Mouse (Mus musculus) kidney, postnatal 10 days (tissue): ENCODE measurements around the gene Dlg4.
A peak's percentile ranks its signal among the peaks of the same experiment; 100 is the strongest.

Experiments used
- DNase-seq: peaks from one replicate; pipeline ENCODE4 v3.0.0; 2021; ENCODE audit warnings: mixed read lengths

The Dlg4 gene

DNA sequence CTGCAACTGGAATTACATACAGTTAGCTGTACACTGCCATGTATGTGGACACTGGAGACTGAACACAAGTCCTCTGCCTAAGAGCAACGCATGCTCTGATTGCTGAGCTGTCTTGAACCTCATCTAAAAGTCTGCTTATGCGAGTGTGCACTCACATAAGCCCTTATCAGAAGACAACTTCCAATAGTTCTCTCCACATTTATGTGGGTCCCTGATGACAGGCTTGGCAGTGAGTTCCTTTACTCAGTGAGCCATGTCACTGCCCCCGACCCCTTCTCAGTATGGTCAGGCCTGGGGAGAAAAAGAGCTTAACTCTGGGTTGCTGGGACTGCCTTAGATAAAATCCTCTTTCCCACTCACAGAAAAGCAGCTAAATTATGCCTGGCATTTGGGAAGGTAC, at the start of gene Dlg4:
Gene Dlg4, plus strand, starts transcription at position 274 of the 400 bp plus-strand sequence.
- DNase-seq, result no peak

DNA sequence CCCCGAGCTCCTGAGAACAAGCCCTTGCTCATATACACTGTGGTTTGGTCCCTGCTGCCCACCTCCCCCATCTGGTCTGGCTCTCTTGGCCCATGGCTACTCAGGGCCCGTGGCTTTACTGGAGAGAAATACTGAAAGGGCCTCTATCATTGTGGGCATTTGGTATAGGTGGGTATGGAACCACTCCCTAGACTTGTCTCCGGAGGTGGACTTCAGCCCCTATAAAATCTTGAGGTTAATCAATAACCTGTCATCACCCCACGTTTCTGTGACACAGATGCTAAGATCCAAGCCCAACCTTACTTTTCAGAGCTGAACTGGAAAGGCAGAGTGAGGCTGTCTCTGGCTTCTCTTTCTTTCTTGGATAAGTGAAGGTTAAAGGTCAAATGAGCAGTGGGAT, 47.9 kb upstream of the Dlg4 start:
- DNase-seq, result no peak

DNA sequence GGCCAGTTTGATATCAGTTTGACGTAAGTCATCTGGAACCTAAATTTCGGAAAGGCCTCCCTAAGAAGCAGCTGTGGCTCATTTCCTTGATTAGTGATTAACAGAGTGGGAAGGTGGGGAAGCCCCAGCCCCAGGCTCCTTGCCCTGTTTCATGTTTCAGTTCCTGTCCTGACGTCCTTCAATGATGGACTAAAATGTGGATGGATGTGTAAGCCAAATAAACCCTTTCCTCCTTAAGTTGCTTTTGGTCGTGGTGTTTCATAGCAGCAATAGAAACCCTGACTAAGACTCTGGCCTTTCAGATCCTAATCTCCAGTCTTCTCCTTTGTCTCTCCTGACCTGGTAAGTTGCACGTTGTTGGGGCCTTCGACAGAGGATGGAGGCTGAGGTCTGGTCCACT, 46.5 kb upstream of the Dlg4 start:
- no peak for DNase-seq

DNA sequence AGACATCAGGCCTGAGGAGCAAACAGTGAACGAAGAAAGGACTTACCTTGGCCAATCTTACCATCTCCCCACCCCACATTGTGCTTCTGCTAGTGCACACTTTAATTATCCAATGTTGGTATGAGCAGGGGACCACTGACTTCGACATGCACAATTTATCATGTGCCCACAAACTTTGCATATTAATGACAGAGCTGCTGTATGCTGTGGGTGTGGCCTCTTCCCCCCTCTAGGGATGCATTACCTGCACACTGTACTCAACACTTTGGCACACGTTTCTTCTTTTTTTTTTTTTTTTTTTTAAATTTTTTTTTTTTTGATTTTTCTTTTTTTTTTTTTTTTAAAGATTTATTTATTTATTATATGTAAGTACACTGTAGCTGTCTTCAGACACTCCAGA, 46.0 kb upstream of the Dlg4 start:
- no peak for DNase-seq

DNA sequence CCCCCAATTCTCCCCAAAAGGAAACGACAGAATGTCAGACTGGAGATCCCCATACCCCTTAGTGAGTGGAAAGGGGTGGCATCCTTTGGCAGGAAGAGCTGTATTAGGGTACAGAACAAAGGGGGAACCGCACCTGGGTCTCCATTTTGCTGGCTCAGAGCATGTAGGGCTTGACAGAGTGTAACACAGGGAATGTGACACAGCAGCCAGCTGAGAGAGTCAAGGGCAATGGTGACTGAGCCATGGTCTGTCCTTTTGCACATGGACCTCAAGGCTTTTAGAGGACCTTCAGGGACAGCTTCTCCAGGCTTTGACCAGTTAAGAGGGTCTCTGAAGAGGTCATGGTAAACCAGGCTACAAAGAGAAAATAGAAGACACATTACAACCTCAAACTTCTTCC, 41.8 kb upstream of the Dlg4 start:
- no peak for DNase-seq

DNA sequence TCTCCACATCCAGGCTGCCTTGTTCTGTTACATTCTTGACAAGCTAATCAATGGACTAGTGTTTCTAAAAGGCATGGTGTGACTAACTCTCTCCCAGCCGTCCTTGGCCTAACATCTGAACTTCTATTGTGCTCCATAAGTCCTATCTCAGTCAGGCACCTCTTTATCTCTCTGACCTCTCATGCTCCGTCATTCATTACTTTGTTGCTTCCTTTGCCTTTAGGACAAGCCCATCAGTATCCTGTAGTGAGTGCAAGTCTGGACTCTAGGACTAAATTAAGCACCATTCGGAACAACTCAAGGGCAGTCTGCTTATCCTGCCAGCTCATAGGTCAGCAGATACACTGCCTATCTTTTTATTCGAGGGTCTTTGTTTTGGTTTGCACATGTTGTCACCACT, 40.5 kb upstream of the Dlg4 start:
- no peak for DNase-seq

DNA sequence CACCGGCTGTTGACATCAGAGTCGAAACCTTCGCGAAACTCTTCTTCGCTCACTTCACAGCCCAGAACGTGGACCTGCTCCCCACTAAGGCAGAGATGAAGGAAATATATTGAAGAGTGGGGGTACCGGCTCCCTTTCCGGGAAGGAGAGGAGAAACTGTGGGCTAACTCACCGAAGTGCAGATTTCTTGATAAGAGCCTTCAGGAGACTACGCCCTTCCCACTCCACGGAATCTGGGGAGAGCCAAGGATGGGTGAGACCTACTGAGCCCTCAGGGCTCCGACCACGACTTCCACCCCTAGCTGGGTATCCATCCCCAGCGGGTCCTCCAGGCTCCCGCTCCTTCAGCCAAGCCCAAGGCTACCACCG, 36.9 kb upstream of the Dlg4 start:
- no peak for DNase-seq

DNA sequence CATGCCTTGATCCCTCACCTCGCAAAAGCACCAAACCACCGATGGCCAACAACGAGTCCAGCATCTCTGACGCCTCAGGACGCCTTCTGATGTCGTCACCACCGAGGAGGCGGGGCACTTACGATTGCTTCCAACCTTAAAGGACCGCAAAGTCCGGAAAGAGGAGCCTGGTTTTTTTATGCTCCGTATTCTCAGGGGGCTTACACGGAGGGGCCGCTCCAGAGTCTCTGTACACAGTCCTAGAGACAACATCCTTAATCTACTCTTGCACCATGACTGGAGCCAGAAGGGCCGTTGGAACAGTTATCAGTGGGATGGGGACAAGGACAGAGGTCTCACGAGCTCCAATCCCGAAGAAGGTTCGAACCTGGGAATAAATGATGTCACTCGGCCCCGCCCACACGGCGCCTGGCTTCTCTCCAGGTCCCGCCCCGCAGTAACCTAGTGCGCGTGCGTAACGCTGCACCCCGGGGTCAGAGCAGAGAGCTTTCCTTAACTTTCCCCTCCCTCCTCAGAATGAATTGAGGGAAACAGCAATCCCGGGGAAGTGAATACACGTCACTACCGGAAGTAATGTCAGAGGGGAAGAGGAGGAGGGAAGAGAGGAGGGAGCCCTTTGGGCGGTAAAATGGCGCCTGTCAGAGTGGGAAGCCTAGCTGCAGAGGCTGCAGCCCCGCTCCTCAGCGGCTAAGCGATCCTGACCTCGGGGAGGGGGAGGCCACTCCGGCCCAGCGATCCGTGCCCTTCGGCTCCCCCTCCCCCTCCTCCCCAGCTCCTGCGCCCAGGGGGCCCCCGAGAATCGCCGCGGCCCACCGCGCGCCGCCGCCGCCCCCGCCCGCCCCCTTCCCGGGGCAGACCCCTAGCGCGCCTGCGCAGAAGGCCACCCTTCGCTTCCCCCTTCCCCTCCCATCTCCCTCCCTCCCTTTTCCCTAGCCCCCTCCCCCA, 36.3 kb upstream of the Dlg4 start:
- peak; percentile 98 for DNase-seq

DNA sequence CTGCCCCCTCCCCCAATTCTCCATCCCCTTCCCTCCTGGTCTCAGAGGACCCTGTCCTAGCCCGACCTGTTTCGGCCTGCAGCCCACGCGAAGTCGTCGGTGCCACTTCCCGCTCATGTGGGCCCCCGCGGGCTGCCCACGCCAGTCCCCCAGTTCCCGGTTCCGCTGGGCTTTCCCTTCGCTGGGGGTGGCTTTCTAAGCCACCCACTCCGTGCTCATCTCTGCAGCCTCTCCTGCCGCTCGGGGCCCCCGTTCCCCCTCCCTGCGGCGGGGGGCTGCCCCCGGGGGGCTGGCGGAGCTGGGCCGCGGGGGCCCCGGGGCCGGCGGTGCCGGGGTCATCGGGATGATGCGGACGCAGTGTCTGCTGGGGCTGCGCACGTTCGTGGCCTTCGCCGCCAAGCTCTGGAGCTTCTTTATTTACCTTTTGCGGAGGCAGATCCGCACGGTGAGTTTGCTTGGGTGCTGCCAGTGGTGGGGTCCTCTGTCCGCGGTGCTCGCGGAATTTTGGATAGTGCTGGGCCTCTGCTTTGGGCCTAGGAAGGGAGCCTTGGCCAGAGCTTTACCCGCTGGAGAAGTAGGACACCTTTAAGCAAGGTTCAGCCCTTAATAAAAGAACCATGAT, 35.5 kb upstream of the Dlg4 start, which contains the start of gene Ctdnep1:
Gene Ctdnep1, plus strand, starts transcription at position 16 of the 622 bp plus-strand sequence.
- DNase-seq, result peak; percentile 57

DNA sequence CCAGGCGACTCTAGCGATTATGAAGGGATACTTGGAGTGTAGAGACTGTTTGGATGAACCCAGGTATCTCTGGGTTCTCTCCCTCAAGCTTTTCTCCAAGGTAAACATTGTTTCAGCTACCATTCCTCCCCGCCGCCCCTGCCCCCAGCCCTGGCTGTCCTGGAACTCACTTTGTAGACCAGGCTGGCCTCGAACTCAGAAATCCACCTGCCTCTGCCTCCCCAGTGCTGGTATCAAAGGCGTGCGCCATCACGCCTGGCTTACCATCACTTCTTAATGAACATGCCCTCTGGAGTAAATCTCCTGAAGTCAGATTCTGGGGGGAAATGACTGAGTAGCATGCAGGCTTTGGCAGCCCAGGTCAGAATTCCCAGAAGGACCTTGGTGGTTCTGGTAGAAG, 34.5 kb upstream of the Dlg4 start, which contains the start of gene Elp5:
Gene Elp5, minus strand, starts transcription at position 293 of the 400 bp plus-strand sequence.
- no peak for DNase-seq

DNA sequence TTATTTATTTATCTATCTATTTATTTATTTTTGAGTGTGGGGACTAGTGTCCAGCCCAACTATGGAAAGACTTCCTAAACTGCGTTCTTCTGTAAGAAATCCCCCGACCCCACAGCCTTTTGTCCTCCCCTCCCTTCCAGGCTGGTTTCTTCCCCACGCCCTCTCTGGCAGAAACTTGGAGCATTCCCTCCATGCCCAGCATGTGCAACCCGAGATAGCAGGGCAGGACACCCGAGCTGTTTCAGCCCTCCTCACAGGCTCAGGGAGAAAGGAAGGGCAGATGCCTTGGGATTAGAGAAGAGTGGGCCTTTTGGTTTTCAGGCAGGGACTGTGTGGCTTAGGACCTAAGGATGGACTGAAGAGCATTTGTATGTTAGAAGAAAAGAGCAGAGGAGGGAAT, 33.9 kb upstream of the Dlg4 start:
- DNase-seq, result no peak

DNA sequence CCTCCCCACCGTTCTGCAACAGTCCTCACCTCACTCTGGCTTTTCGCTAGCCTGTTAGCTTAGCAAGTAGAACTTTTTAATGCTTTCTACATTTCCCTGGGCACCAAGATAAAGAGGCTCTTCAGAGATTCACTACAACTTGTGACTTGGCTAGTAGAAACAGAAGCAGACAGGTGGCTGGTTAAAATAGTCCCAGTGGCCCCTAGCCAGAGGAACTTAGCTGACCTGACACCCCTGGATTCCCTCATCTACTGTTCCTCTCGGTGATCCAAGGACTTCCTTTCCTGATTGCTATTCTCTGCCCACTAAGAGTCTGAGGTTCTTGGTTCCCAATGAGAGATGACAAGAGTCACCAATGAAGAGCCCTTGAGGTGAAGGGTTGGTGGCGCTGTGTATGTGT, 33.4 kb upstream of the Dlg4 start:
- no peak for DNase-seq

DNA sequence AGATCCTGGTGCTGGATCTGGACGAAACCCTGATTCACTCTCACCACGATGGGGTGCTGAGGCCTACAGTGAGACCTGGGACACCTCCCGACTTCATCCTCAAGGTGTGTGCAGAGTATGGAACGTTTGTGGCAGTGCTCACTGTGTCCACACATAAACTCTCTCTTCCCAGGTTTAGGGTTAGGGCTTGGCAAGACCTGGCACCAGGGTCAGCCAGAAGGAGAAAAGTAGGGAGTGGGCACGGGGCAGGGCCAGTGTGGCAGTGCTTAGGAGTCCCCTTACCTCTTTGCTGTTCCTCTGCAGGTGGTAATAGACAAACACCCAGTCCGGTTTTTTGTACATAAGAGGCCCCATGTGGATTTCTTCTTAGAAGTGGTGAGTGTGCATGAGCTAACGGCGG, 32.3 kb upstream of the Dlg4 start:
- no peak for DNase-seq

DNA sequence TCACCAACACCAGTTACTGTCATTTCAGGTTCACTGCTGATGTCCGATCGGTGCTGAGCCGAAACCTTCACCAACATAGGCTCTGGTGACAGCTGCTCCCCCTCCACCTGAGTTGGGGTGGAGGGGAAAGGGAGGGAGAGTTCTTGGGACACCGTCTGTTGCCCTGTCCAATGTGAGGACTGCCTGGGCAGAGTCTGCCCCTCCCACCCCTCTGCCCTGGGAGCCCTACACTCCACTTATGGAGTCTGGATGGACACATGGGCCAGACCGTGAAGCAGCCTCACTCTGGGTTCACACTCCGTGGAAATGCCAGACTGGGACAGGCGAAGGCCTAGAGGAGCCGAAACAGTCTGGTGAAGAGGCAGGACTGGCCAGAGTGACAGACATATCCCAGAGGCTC, 26.8 kb upstream of the Dlg4 start:
- peak; percentile 21 for DNase-seq

DNA sequence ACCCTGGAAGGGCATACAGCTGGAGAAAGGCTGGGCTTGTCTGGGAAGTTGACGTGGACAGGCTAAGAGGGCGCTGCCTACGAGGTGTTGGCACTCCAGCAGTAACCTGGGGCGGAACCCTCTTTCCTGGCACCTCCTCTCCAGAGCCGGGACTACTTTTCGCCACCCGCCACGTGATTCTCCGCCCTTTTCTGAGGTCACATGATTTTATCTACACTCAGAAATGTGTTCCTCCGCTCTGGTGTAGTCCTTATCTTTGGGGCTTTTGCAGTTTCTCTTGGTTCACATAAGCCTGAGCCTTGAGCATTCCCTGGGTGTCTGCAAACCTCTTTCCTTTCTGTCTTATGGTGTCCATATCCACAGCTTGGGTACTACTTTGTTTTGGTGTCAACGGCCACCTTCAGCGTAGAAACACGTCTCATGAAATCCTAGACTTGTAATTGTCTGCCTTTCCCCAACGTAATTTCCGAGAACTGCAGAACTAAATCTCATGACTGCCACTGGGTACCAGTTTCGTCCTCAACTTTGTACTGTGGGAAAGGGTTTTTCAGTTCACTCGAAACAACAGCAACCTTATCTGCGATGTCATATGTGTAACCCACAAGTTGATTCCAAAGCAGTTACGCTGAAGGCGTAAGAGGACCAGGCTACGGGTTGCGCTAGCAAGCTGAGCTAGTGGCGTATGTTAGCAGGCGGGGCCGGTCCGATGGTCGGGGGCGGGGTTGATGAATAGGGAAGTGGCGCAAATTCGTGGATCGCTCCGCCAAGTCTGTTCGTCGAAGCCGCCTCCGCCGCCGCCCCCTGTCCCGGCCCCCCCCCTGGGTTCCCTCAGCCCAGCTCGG, 25.7 kb upstream of the Dlg4 start, which contains the start of gene Gabarap:
Gene Gabarap, plus strand, starts transcription at position 294 of the 842 bp plus-strand sequence.
- DNase-seq, result peak; percentile 98

DNA sequence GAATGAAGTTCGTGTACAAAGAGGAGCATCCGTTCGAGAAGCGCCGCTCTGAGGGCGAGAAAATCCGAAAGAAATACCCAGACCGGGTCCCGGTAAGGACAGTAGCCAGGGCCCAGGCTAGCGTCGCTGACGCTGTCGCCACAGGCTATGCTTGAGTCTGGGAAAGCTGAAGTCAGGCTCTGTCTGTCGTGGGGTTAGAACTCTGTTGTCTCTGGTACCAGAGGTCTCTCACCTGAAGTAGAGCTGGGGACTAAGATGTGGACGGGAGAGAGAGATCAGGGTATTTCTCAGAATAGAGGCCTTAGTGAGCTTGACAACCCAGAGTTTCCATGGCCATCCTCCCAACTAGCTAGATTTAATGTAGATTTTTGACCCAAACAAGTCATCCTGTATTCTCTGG, 25.0 kb upstream of the Dlg4 start:
- DNase-seq, result no peak

DNA sequence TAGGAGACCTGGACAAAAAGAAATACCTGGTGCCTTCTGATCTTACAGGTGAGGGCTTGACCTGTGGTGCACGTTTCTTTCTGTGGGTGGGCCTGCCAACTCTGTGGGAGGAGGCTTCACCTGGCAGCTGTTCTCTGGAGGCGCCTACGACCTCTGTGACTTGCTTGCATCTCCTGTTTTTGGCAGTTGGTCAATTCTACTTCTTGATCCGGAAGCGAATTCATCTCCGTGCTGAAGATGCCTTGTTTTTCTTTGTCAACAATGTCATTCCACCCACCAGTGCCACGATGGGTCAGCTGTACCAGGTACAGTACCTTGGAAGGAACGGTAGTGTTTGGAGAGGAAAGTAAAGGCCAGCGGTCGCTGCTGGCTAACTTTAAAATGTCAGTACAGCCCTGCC, 24.3 kb upstream of the Dlg4 start:
- peak; percentile 36 for DNase-seq

DNA sequence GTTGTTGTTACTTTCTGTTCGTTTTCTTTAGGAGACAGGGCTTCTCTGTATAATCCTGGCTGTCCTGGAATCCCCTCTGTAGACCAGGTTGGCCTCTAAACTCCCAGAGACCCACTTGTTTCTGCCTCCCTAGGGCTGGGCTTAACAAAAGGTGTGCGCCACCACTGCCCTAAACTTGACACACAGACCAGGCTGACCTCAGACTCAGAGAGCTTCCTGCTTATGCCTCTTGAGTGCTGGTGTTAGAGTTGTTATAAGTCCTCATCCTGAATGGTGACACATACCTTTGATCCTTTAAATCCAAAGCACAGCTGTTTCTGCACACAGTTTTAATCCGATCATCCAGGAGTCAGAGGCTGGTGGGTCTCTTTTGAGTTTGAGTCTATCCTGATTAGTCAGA, 23.8 kb upstream of the Dlg4 start:
- peak; percentile 9 for DNase-seq

DNA sequence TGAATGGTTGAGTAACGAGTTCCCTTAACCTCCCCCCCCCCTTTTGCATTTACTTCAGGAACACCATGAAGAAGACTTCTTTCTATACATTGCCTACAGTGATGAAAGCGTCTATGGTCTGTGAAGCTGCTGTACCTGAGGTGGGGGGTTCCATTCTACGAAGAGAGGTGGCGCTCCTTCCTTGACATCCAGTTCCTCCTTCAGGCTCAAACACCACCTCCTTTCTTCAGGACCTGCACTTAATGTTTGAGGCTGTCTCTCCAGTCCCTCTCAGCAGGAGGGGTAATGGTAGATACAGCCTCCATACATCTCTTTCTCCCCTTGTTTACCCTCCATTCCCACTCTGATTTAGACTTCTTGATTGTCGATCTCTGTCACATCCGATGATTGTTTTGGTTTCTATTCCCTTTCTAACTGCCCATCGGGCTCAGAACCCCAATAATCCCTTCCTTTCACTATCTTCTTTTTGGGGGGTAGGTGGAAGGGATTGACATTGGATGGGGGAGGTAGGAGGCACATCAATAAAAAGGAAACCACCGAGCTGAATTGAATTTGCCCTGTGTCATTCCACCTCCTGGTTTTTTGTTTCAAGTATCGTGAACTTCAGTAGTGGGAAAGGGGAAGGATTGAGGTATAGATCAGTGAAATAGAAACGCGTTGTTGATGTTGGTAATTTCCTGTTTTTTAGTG, 22.2 kb upstream of the Dlg4 start:
- no peak for DNase-seq

DNA sequence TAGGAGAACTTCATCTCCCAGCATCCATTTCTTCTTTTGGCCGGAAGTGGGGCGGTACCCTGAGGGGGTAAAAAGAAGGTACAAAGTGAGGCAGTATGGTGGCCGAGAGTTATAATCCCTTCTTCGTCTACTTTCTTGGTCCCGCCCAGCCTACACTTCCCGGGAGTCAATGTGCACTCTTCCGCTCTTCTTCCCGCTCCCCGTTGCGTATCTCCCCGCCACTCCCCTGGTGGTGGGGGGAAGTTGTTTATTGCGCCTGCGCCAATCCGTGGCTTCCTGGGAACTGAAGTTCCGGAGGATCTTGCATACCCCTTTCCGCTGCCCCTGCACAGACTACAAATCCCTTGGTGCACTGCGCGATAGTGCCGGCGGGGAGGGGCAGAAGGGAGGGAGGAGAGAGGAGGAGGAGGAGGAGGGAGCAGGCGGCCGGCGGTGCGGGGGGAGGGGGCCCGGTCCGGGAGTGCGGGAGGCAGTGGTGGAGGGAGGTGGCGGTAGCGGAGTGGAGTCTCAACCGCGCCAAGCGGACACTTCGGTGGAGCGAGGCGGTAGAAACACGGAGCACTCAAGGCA, 21.3 kb upstream of the Dlg4 start, which contains the start of gene Phf23:
Gene Phf23, plus strand, starts transcription at position 387 of the 570 bp plus-strand sequence.
- peak; percentile 98 for DNase-seq

DNA sequence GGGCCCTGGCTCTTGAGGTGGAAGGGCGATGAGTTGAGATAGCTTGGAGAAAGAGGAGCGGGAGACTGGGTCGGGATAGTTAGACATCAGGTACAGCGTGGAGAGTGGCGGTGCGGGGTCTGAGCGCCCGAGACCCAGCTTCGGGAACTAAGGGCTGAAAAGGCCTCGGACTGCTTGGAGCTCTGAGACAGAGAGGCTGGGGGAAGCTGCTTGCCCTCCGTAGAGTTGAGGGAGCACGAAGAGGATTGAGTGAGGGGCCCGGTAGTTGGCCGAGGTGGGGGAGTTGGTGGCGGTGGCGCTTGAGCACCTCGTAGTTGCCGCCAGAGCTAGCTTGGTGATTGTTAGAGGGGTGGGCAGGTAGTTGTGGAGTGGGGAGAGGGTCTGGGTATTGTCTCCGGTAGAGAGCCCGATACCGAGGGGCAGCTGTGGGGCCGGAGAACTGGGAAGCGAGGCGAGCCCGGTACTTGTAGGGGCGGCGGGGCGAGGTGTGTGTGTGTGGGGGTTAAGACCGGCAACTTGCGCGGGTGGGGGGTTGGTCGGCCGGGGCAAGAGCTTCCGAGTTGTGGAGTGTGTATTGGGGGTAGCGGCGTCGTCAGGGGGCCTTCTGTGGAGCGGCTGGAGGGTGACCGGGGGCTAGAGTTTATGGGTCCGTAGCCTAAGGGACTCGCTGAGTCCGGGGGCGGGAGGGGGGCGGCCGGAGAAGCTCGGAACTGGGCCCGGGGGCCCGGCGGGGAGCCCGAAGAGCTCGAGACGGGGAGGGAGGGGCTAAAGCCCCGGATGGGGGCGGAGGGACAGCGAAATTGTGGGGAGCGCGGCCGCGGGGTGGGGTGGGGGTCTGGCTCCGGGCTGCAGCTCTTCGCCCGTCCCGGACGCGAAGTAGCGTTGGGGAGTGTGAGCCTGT, 20.3 kb upstream of the Dlg4 start:
- peak; percentile 82 for DNase-seq
